Mouse (Mus musculus): ENCODE measurements around the gene Arnt2. TPM values are rescaled to one million over a fixed set of nuclear protein-coding genes. Genes with fewer than 3 reads are reported as not detected.

Gene Arnt2
- total and polyA plus RNA-seq, 3 experiments = 0.03 to 0.27 (median 0.17) TPM

GRCm38 (mm10) chr7:84370911-84371592 lies 38.9 kb downstream of the Arnt2 start:
- DNase-seq (ENCODE audit: extremely low read depth) = peak; percentile 69
- H3K79me2 ChIP-seq (replicated peaks; ENCODE audit: control insufficient read depth, extremely low read depth, insufficient read depth, poor library complexity, severe bottlenecking) = no peaks in the 10 kb centered on the region
- H3K9ac ChIP-seq (ENCODE audit: insufficient read depth, low read depth) = no peak overlapping the region
- no peak overlapping the region for H3K4me3 ChIP-seq (replicated peaks in 1 of 3; ENCODE audit: low read depth in 2 of 3, low read length in 2 of 3, poor library complexity in 1 of 3)
- no peaks in the 10 kb centered on the region for H3K27me3 ChIP-seq (replicated peaks)
- dilution Hi-C loops (cut with MboI; ENCODE audit: extremely low pct_ligation_motif_present, extremely low pct_unique_long_range_greater_than_20kb, low sequenced_read_pairs) (no loop called here), in situ Hi-C loops (cut with MboI; ENCODE audit: low pct_ligation_motif_present, low pct_unique_long_range_greater_than_20kb, low sequenced_read_pairs) (no loop called here)
- peak overlapping the region; percentile 14; the same call in 1 of the 2 replicates for H3K4me2 ChIP-seq (ENCODE audit: insufficient read depth, low read depth, poor library complexity, severe bottlenecking)
- H3K36me3 ChIP-seq (replicated peaks in 1 of 2; ENCODE audit: control insufficient read depth in 1 of 2, insufficient read depth in 1 of 2, low read length in 1 of 2) = no peaks in the 10 kb centered on the region
- no peak overlapping the region for H3K27ac ChIP-seq (ENCODE audit: insufficient read depth, low read depth)
- TF ChIP-seq BHLHE40 (IDR thresholded peaks at IDR 0.05; ENCODE audit: low read depth, low read length) = peak; percentile 80
- no peak for TF ChIP-seq RAD21 (IDR thresholded peaks at IDR 0.05; ENCODE audit: low read depth, low read length)
- peak; percentile 69 for TF ChIP-seq EP300 (IDR thresholded peaks at IDR 0.05; ENCODE audit: low read length)
- TF ChIP-seq MAZ (IDR thresholded peaks at IDR 0.05; ENCODE audit: low read depth, low read length) = no peak
- no peak for TF ChIP-seq NRF1 (IDR thresholded peaks at IDR 0.05; ENCODE audit: low read depth, low read length)
- TF ChIP-seq USF1 (IDR thresholded peaks at IDR 0.05; ENCODE audit: low read depth, low read length) = peak; percentile 58
- peak; percentile 37; the same call in 1 of the 2 replicates for TF ChIP-seq ELF1 (IDR thresholded peaks at IDR 0.05; ENCODE audit: low read depth, low read length)
- no peak for TF ChIP-seq TBP (conservative IDR thresholded peaks at IDR 0.05; ENCODE audit: low read depth, low read length)
- no peak for TF ChIP-seq MAX (IDR thresholded peaks at IDR 0.05; ENCODE audit: low read length)
- no peak for TF ChIP-seq SMC3 (IDR thresholded peaks at IDR 0.05; ENCODE audit: low read depth, low read length)
- TF ChIP-seq SIN3A (IDR thresholded peaks at IDR 0.05; ENCODE audit: low read length) = no peak
- TF ChIP-seq UBTF (IDR thresholded peaks at IDR 0.05; ENCODE audit: low read depth, low read length) = no peak
- peak; percentile 61; the same call in 1 of the 2 replicates for TF ChIP-seq JUND (conservative IDR thresholded peaks at IDR 0.05; ENCODE audit: low read depth, low read length)
- peak; percentile 56 for TF ChIP-seq USF2 (conservative IDR thresholded peaks at IDR 0.05; ENCODE audit: low read depth, low read length)
- TF ChIP-seq HCFC1 (IDR thresholded peaks at IDR 0.05; ENCODE audit: low read depth, low read length) = no peak
- TF ChIP-seq CTCF (conservative IDR thresholded peaks at IDR 0.05 in 1 of 2, IDR thresholded peaks at IDR 0.05 in 1 of 2; ENCODE audit: low read depth in 2 of 2, low read length in 2 of 2) = no peak
- TF ChIP-seq ETS1 (conservative IDR thresholded peaks at IDR 0.05; ENCODE audit: low read depth, low read length) = peak; percentile 71
- TF ChIP-seq MAFK (IDR thresholded peaks at IDR 0.05; ENCODE audit: insufficient replicate concordance, low read length) = 0 out of 2 replicates have a peak, but pooled peaks have one; percentile 7
- no peak for TF ChIP-seq MXI1 (IDR thresholded peaks at IDR 0.05; ENCODE audit: low read depth, low read length)
- no peak for TF ChIP-seq POLR2A (IDR thresholded peaks at IDR 0.05; ENCODE audit: low read depth, low read length)
- peak; percentile 97 for TF ChIP-seq MEF2A (IDR thresholded peaks at IDR 0.05; ENCODE audit: borderline replicate concordance, low read depth, low read length)
- TF ChIP-seq CHD2 (IDR thresholded peaks at IDR 0.05; ENCODE audit: low read length) = no peak
- peak; percentile 92 for TF ChIP-seq JUN (IDR thresholded peaks at IDR 0.05; ENCODE audit: insufficient read depth, low read depth, low read length)
- TF ChIP-seq E2F4 (IDR thresholded peaks at IDR 0.05; ENCODE audit: insufficient replicate concordance, low read depth, low read length) = no peak
- TF ChIP-seq CHD1 (IDR thresholded peaks at IDR 0.05; ENCODE audit: low read depth, low read length) = no peak
- peak; percentile 14; the same call in 1 of the 2 replicates for TF ChIP-seq IRF4 (IDR thresholded peaks at IDR 0.05; ENCODE audit: low read depth, low read length)
- TF ChIP-seq ZKSCAN1 (IDR thresholded peaks at IDR 0.05; ENCODE audit: borderline replicate concordance, low read depth, low read length) = no peak
- H3K9me3 ChIP-seq (replicated peaks; ENCODE audit: low read length) = no peaks in the 10 kb centered on the region
- H3K4me1 ChIP-seq (ENCODE audit: control insufficient read depth in 1 of 2, insufficient read depth in 2 of 2) = peaks cover 14 to 24% of the 10 kb centered on the region in 2 experiments
